Comparison of ENCODE assay signal across 10 mouse cellular contexts in genomic region chr13:110866713-110867112, GRCm38 (mm10).
DNase-seq lines count a peak whose midpoint lies in the region; ATAC-seq lines count a peak whose summit lies in the region.
"Had no signal": no experiment of that assay in that cellular context is flagged by ENCODE, and none has a peak within 500 bp of the region (broad histone marks: within the 10 kb centered on the region; RNA-seq: fewer than 3 reads in every experiment).

No protein-coding gene starts in this region.

- no peak overlapping the region; the same call in 1 of the 2 replicates for H3K27ac ChIP-seq in limb, embryonic 11.5 days (replicated peaks; ENCODE audit: low read depth, low read length)
- no peak overlapping the region for H3K27ac ChIP-seq in limb, embryonic 10.5 days
- no peak overlapping the region for H3K27ac ChIP-seq in kidney, embryonic 14.5 days (ENCODE audit: low read depth, low read length)
- H3K27ac ChIP-seq: liver, embryonic 12.5 days had no signal

- H3K4me2 ChIP-seq in limb, embryonic 11.5 days (ENCODE audit: low read depth, severe bottlenecking): no peak overlapping the region
- no peak overlapping the region for H3K4me2 ChIP-seq in kidney, embryonic 14.5 days (replicated peaks; ENCODE audit: low read depth, low read length)
- H3K4me2 ChIP-seq: liver, embryonic 12.5 days had no signal

- peak; percentile 75; the same call in 1 of the 2 replicates for ATAC-seq in limb, embryonic 11.5 days (ENCODE audit: insufficient number of reproducible peaks, low FRiP score, low TSS enrichment, low read depth)
- peak; percentile 62; the same call in 1 of the 2 replicates for ATAC-seq in kidney, embryonic 14.5 days (ENCODE audit: low FRiP score, low TSS enrichment)
- ATAC-seq in megakaryocyte progenitor cell, adult 5-6 weeks (replicated peaks; ENCODE audit: poor library complexity): peak; percentile 60
- ATAC-seq in megakaryocyte-erythroid progenitor cell, adult 5-6 weeks (replicated peaks; ENCODE audit: low FRiP score, low TSS enrichment, poor library complexity, severe bottlenecking): no peak
- ATAC-seq: liver, embryonic 12.5 days had no signal

- H3K9ac ChIP-seq in limb, embryonic 11.5 days (ENCODE audit: low read length): no peak overlapping the region
- no peak overlapping the region for H3K9ac ChIP-seq in kidney, embryonic 14.5 days (ENCODE audit: low read depth, low read length)
- H3K9ac ChIP-seq: liver, embryonic 12.5 days had no signal

- DNase-seq in cerebellum, postnatal 14 days: peak; percentile 7 to 18
- DNase-seq in cerebellum, adult 9-10 months: no peak
- peak; percentile 39 for DNase-seq in limb, embryonic 11.5 days (ENCODE audit: low spot score)
- DNase-seq in limb, embryonic 10.5 days (ENCODE audit: low spot score): no peak
- no peak for DNase-seq in layer of hippocampus, adult 9-11 months

- 48% methylated on average over 2 of the region's 2 CpGs for WGBS in limb, embryonic 11.5 days
- 50% methylated on average over 2 of the region's 2 CpGs for WGBS in limb, embryonic 10.5 days
- 41% methylated on average over 2 of the region's 2 CpGs for WGBS in kidney, embryonic 14.5 days

- no peaks in the 10 kb centered on the region for H3K9me3 ChIP-seq in limb, embryonic 11.5 days (ENCODE audit: control insufficient read depth, low read length)
- no peaks in the 10 kb centered on the region for H3K9me3 ChIP-seq in limb, embryonic 10.5 days (replicated peaks)
- no peaks in the 10 kb centered on the region for H3K9me3 ChIP-seq in kidney, embryonic 14.5 days (ENCODE audit: control insufficient read depth, low read length)
- H3K9me3 ChIP-seq: liver, embryonic 12.5 days had no signal

- no peak overlapping the region for H3K4me3 ChIP-seq in limb, embryonic 11.5 days (ENCODE audit: low read depth, low read length)
- H3K4me3 ChIP-seq in limb, embryonic 10.5 days: no peak overlapping the region
- H3K4me3 ChIP-seq in kidney, embryonic 14.5 days (ENCODE audit: low read length): no peak overlapping the region
- H3K4me3 ChIP-seq: liver, embryonic 12.5 days; myocyte had no signal

- no peaks in the 10 kb centered on the region for H3K4me1 ChIP-seq in limb, embryonic 11.5 days (ENCODE audit: control insufficient read depth, insufficient read depth, low read length)
- H3K4me1 ChIP-seq in limb, embryonic 10.5 days: peaks cover 8% of the 10 kb centered on the region
- no peaks in the 10 kb centered on the region for H3K4me1 ChIP-seq in kidney, embryonic 14.5 days (ENCODE audit: control insufficient read depth, insufficient read depth, low read length)
- H3K4me1 ChIP-seq: liver, embryonic 12.5 days had no signal

- no peaks in the 10 kb centered on the region for H3K36me3 ChIP-seq in limb, embryonic 11.5 days (ENCODE audit: control insufficient read depth, insufficient read depth, low read length)
- no peaks in the 10 kb centered on the region for H3K36me3 ChIP-seq in limb, embryonic 10.5 days
- H3K36me3 ChIP-seq in kidney, embryonic 14.5 days (ENCODE audit: control insufficient read depth, insufficient read depth, low read length): no peaks in the 10 kb centered on the region
- H3K36me3 ChIP-seq: liver, embryonic 12.5 days had no signal

- no peaks in the 10 kb centered on the region for H3K27me3 ChIP-seq in limb, embryonic 11.5 days (ENCODE audit: control insufficient read depth, insufficient read depth, low read length)
- no peaks in the 10 kb centered on the region for H3K27me3 ChIP-seq in limb, embryonic 10.5 days (ENCODE audit: low read depth, poor library complexity, severe bottlenecking)
- H3K27me3 ChIP-seq in kidney, embryonic 14.5 days (ENCODE audit: control insufficient read depth, insufficient read depth, low read length): no peaks in the 10 kb centered on the region
- H3K27me3 ChIP-seq: liver, embryonic 12.5 days had no signal

Comparison
In these comparisons a context has a peak if more than half of its experiments do, and no peak if none do; other contexts are left out.
1. DNase-seq: peak in cerebellum, postnatal 14 days (2 of 2) and limb, embryonic 11.5 days (single experiment); none in cerebellum, adult 9-10 months (single experiment), limb, embryonic 10.5 days (single experiment) and layer of hippocampus, adult 9-11 months (single experiment).